Mouse (Mus musculus) G1E (cell line): ENCODE results near the gene Fndc3a. TPM values are rescaled to one million over a fixed set of nuclear protein-coding genes. Genes with fewer than 3 reads are reported as not detected.

Source experiments
- ATAC-seq: 2 replicates; pipeline ENCODE4 v1.8.0; 2016; ENCODE audit warnings: mild to moderate bottlenecking; ENCODE audit not compliant: insufficient number of reproducible peaks, poor library complexity, low FRiP score, severe bottlenecking; ENCODE audit errors: extremely low read depth
- DNase-seq: peaks from one replicate; pipeline ENCODE4 v3.0.0; 2012; ENCODE audit warnings: low spot score
- H3K27me3 ChIP-seq: 2 replicates; pipeline ENCODE4 v1.6.1; 2012; ENCODE audit warnings: mild to moderate bottlenecking, low read length, inconsistent platforms; ENCODE audit not compliant: insufficient read depth
- H3K36me3 ChIP-seq: replicated peaks from 2 replicates; pipeline ENCODE3; 2012; ENCODE audit warnings: mild to moderate bottlenecking, inconsistent platforms
- H3K4me1 ChIP-seq: 2 replicates; pipeline ENCODE4 v1.6.1; 2012; ENCODE audit warnings: low read depth, low read length, inconsistent platforms, mixed read lengths; ENCODE audit not compliant: insufficient read depth
- H3K4me3 ChIP-seq: 2 replicates; pipeline ENCODE4 v1.5.1; 2012; ENCODE audit warnings: low read depth, mild to moderate bottlenecking, inconsistent platforms, low read length, moderate library complexity, mixed read lengths
- H3K9me3 ChIP-seq: replicated peaks from 2 replicates; pipeline ENCODE4 v1.6.1; 2012; ENCODE audit warnings: inconsistent platforms
- CTCF ChIP-seq: IDR thresholded peaks from 2 replicates; pipeline ENCODE4 v1.5.1; 2012; ENCODE audit warnings: low read depth, low read length, inconsistent platforms, mixed read lengths
- GATA1 ChIP-seq: IDR thresholded peaks from 2 replicates; pipeline ENCODE4 v1.6.1; 2012; ENCODE audit warnings: borderline replicate concordance, low read length, inconsistent platforms, mixed read lengths
- GATA2 ChIP-seq: IDR thresholded peaks from 2 replicates; pipeline ENCODE4 v1.6.1; 2012; ENCODE audit warnings: low read depth, low read length, inconsistent platforms, borderline replicate concordance
- POLR2AphosphoS5 ChIP-seq: IDR thresholded peaks from 2 replicates; pipeline ENCODE4 v1.6.1; 2012; ENCODE audit warnings: low read depth, low read length, inconsistent platforms; ENCODE audit not compliant: insufficient replicate concordance
- TAL1 ChIP-seq: conservative IDR thresholded peaks from 2 replicates; pipeline ENCODE4 v1.6.1; 2012; ENCODE audit warnings: low read depth, low read length, inconsistent platforms, mixed read lengths
- polyA plus RNA-seq: library from polyadenylated mRNA; stranded (reverse); fragments of >175 nt; gene quantifications from 2 replicates; pipeline ENCODE4 v1.2.3, GENCODE M21; 2012
- total RNA-seq, 2 experiments: library from RNA; stranded (forward) in 1 of 2; stranded (reverse) in 1 of 2; fragments of 200-1000 nt in 1 of 2; fragments of >200 nt in 1 of 2; fragmentation: Nextera tagmentation in 1 of 2; gene quantifications; 2 replicates each; pipeline ENCODE4 v1.2.3; 2014 to 2017

Gene Fndc3a
- total and polyA plus RNA-seq, 3 experiments: 2.1 to 30.5 (median 22.6) TPM

- no peak for DNase-seq
- H3K36me3 ChIP-seq: peaks cover 20% of the 10 kb centered on the region
Observed at GRCm38 (mm10) chr14:72601381-72602305, 108.2 kb downstream of the Fndc3a start.

GRCm38 (mm10) chr14:72600375-72600774 lies 109.4 kb downstream of the Fndc3a start:
- no peak for ATAC-seq
- no peaks in the 10 kb centered on the region for H3K27me3 ChIP-seq
- H3K36me3 ChIP-seq: peaks cover 23% of the 10 kb centered on the region
- no peak for DNase-seq
- no peaks in the 10 kb centered on the region for H3K9me3 ChIP-seq
- TF ChIP-seq GATA1 (no peak), GATA2 (no peak), TAL1 (no peak), POLR2AphosphoS5 (no peak), CTCF (no peak)
- H3K4me3 ChIP-seq: no peak overlapping the region
- peaks cover 16% of the 10 kb centered on the region for H3K4me1 ChIP-seq

More at GRCm38 (mm10) chr14:72601381-72602305, 108.2 kb downstream of the Fndc3a start:
- H3K4me1 ChIP-seq: peaks cover 16% of the 10 kb centered on the region
- H3K27me3 ChIP-seq: no peaks in the 10 kb centered on the region
- ATAC-seq: no peak
- TF ChIP-seq CTCF (no peak), POLR2AphosphoS5 (no peak), GATA2 (no peak), GATA1 (no peak), TAL1 (no peak)
- peak overlapping the region; percentile 69 for H3K4me3 ChIP-seq
- H3K9me3 ChIP-seq: no peaks in the 10 kb centered on the region

- no peaks in the 10 kb centered on the region for H3K9me3 ChIP-seq
- DNase-seq: no peak
- ATAC-seq: no peak
- H3K4me3 ChIP-seq: no peak overlapping the region
- peaks cover 29% of the 10 kb centered on the region for H3K36me3 ChIP-seq
- H3K4me1 ChIP-seq: peaks cover 16% of the 10 kb centered on the region
- no peaks in the 10 kb centered on the region for H3K27me3 ChIP-seq
- TF ChIP-seq TAL1 (no peak), GATA1 (no peak), CTCF (no peak), GATA2 (no peak), POLR2AphosphoS5 (no peak)
Observed at GRCm38 (mm10) chr14:72598976-72599740, 110.6 kb downstream of the Fndc3a start.

GRCm38 (mm10) chr14:72594191-72594590 lies 115.6 kb downstream of the Fndc3a start:
- H3K36me3 ChIP-seq: peaks cover 48% of the 10 kb centered on the region
- no peak for DNase-seq

GRCm38 (mm10) chr14:72589415-72589814 lies 120.4 kb downstream of the Fndc3a start:
- no peak for TF ChIP-seq GATA2
- TF ChIP-seq POLR2AphosphoS5: no peak
- no peak for TF ChIP-seq GATA1
- no peak for TF ChIP-seq CTCF
- TF ChIP-seq TAL1: no peak
- DNase-seq (no peak), ATAC-seq (no peak)
- Histone ChIP-seq H3K9me3 (no peaks in the 10 kb centered on the region), H3K4me1 (no peaks in the 10 kb centered on the region), H3K36me3 (peaks cover 47% of the 10 kb centered on the region), H3K27me3 (no peaks in the 10 kb centered on the region), H3K4me3 (no peak overlapping the region)

More at GRCm38 (mm10) chr14:72594191-72594590, 115.6 kb downstream of the Fndc3a start:
- H3K4me3 ChIP-seq: no peak overlapping the region
- no peak for ATAC-seq
- no peaks in the 10 kb centered on the region for H3K9me3 ChIP-seq
- no peaks in the 10 kb centered on the region for H3K27me3 ChIP-seq
- TF ChIP-seq POLR2AphosphoS5: no peak
- TF ChIP-seq CTCF: no peak
- TF ChIP-seq GATA2: no peak
- TF ChIP-seq GATA1: no peak
- no peak for TF ChIP-seq TAL1
- H3K4me1 ChIP-seq: no peaks in the 10 kb centered on the region; the same call in 1 of the 2 replicates

GRCm38 (mm10) chr14:72582979-72583378 lies 126.8 kb downstream of the Fndc3a start:
- DNase-seq: no peak
- peaks cover 56% of the 10 kb centered on the region for H3K36me3 ChIP-seq
- ATAC-seq: no peak
- TF ChIP-seq GATA1 (no peak), POLR2AphosphoS5 (no peak), GATA2 (no peak), CTCF (no peak), TAL1 (no peak)
- H3K27me3 ChIP-seq: no peaks in the 10 kb centered on the region
- H3K9me3 ChIP-seq: no peaks in the 10 kb centered on the region
- no peaks in the 10 kb centered on the region for H3K4me1 ChIP-seq
- H3K4me3 ChIP-seq: no peak overlapping the region
